Mouse (Mus musculus) liver, adult 2 months (tissue): ENCODE data around the gene Slc16a12.

Source experiments
- CTCF ChIP-seq: fragments of 200-500 bp; IDR thresholded peaks from 2 replicates; pipeline ENCODE4 v1.5.1; 2011; ENCODE audit warnings: low read depth, low read length, control low read depth
- POLR2A ChIP-seq: fragments of 200-500 bp; IDR thresholded peaks from 2 replicates; pipeline ENCODE4 v1.6.1; 2011; ENCODE audit warnings: low read length, control low read depth; ENCODE audit not compliant: insufficient read depth; ENCODE audit errors: extremely low read depth

DNA sequence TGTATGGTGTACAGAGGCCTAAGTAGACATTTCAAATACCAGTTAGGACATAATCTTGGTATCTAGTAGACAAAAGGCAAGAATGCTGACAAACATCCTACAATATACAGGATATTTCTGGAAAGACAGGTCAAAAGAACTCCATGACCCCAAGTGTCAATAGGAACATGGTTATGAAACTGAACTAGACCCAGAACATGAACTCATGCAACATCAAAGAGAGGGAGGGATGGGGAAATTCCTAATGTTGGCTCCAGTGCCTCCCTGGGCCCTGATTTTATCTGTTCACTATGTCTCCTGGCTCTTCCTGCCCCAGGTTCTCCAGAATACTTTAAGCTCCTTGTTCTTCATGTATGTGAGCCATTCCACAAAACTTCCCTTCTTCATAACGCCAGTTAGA, 31.2 kb downstream of the Slc16a12 start:
- TF ChIP-seq CTCF (no peak), POLR2A (no peak)
